Mouse (Mus musculus): ENCODE data around the gene Kazn.

GRCm38 (mm10) chr4:142077572-142078271 lies 161.5 kb downstream of the Kazn start:
- TF ChIP-seq POLR2A (IDR thresholded peaks at IDR 0.05; ENCODE audit: borderline replicate concordance, control insufficient read depth, low read depth, low read length), result no peak
- TF ChIP-seq CTCF (IDR thresholded peaks at IDR 0.05; ENCODE audit: control insufficient read depth, insufficient read depth, low read length), result no peak
